In genomic region chr6:84002716-84003115, GRCm38 (mm10) we compare ENCODE assay signal across 16 mouse cellular contexts. TPM values are rescaled to one million over a fixed set of nuclear protein-coding genes. Genes with fewer than 3 reads are reported as not detected.
"Had no signal": no experiment of that assay in that cellular context is flagged by ENCODE, and none has a peak within 500 bp of the region (broad histone marks: within the 10 kb centered on the region; RNA-seq: fewer than 3 reads in every experiment).

No protein-coding gene starts in this region.

- H3K4me3 ChIP-seq: left cerebral cortex, adult 2 months; limb, embryonic 15.5 days; liver, embryonic 12.5 days; megakaryocyte, embryonic 14.5 days; midbrain, embryonic 15.5 days; neural tube, embryonic 13.5 days; stomach, embryonic 15.5 days had no signal

- H3K9me3 ChIP-seq: limb, embryonic 15.5 days; liver, embryonic 12.5 days; midbrain, embryonic 15.5 days; neural tube, embryonic 13.5 days; stomach, embryonic 15.5 days had no signal

- H3K27me3 ChIP-seq: limb, embryonic 15.5 days; midbrain, embryonic 15.5 days; neural tube, embryonic 13.5 days; stomach, embryonic 15.5 days had no signal

- H3K4me2 ChIP-seq: limb, embryonic 15.5 days; liver, embryonic 12.5 days; lung, embryonic 14.5 days; midbrain, embryonic 11.5 days; midbrain, embryonic 15.5 days; neural tube, embryonic 13.5 days; stomach, embryonic 15.5 days had no signal

- ATAC-seq: liver, embryonic 12.5 days; midbrain, embryonic 15.5 days had no signal

- H3K4me1 ChIP-seq: limb, embryonic 15.5 days; liver, embryonic 12.5 days; megakaryocyte, embryonic 14.5 days; midbrain, embryonic 15.5 days; neural tube, embryonic 13.5 days; stomach, embryonic 15.5 days had no signal

- DNase-seq: kidney, postnatal 25 days; lung, embryonic 14.5 days; lung, postnatal 10 days; lung, postnatal 4 days; retina, postnatal 1 day; thymus, adult 2 months; thymus, postnatal 25 days had no signal

- H3K27ac ChIP-seq: left cerebral cortex, adult 2 months; limb, embryonic 15.5 days; liver, embryonic 12.5 days; midbrain, embryonic 15.5 days; neural tube, embryonic 13.5 days; stomach, embryonic 15.5 days had no signal

- H3K9ac ChIP-seq: limb, embryonic 15.5 days; liver, embryonic 12.5 days; lung, embryonic 14.5 days; midbrain, embryonic 15.5 days; neural tube, embryonic 13.5 days; stomach, embryonic 15.5 days had no signal

- H3K36me3 ChIP-seq: stomach, embryonic 15.5 days had no signal

RNA-seq across cellular contexts. Expression of gene Dysf, which starts 5.7 kb away (rescaled TPM):
- total RNA-seq: monocyte, adult 5-6 weeks had no signal
